Mouse (Mus musculus): ENCODE measurements around the gene Btbd18. TPM values are rescaled to one million over a fixed set of nuclear protein-coding genes. Genes with fewer than 3 reads are reported as not detected.
"Not testable (repeated sequence)": the region's sequence is repeated elsewhere in the genome, so short reads cannot be mapped to it uniquely, and the experiment has no call there.

The Btbd18 gene
- total RNA-seq, 2 experiments from 2014 or later = not detected

- intact Hi-C loops (cut with DNase I; ENCODE audit: low total_unique reads) = no loop called here
- DNase-seq = no peak
Observed at GRCm38 (mm10) chr2:84638428-84639220, 20.3 kb upstream of the Btbd18 start.

- intact Hi-C loops (cut with DNase I; ENCODE audit: low total_unique reads) = no loop called here
- no peak for DNase-seq
Observed at GRCm38 (mm10) chr2:84640833-84641232, 18.0 kb upstream of the Btbd18 start.

- intact Hi-C loops (cut with DNase I; ENCODE audit: low total_unique reads) = no loop called here
- no peak for DNase-seq
Observed at GRCm38 (mm10) chr2:84646138-84646537, 12.7 kb upstream of the Btbd18 start.

GRCm38 (mm10) chr2:84647051-84647568 is 11.8 kb upstream of the Btbd18 start:
- intact Hi-C loops (cut with DNase I; ENCODE audit: low total_unique reads) = no loop called here
- no peak for DNase-seq

- no peak for DNase-seq
- intact Hi-C loops (cut with DNase I; ENCODE audit: low total_unique reads) = no loop called here
Observed at GRCm38 (mm10) chr2:84648369-84648768, 10.5 kb upstream of the Btbd18 start.

GRCm38 (mm10) chr2:84649674-84650073 is 9.2 kb upstream of the Btbd18 start:
- intact Hi-C loops (cut with DNase I; ENCODE audit: low total_unique reads) = no loop called here
- peak; percentile 18 for DNase-seq

GRCm38 (mm10) chr2:84650464-84651195 is 8.2 kb upstream of the Btbd18 start, which contains the start of gene Ctnnd1:
TSS of gene Ctnnd1 (minus strand) at chr2:84650765.
- DNase-seq = peak; percentile 86
- intact Hi-C loops (cut with DNase I; ENCODE audit: low total_unique reads) = no loop called here

- intact Hi-C loops (cut with DNase I; ENCODE audit: low total_unique reads) = no loop called here
Observed at GRCm38 (mm10) chr2:84653354-84653753, 5.5 kb upstream of the Btbd18 start.

GRCm38 (mm10) chr2:84655864-84656263 is 3.0 kb upstream of the Btbd18 start:
- intact Hi-C loops (cut with DNase I; ENCODE audit: low total_unique reads) = loop anchor here (5.0 kb wide), 1 partner anchor 34 kb away; no protein-coding TSS in a partner anchor
- no peak for DNase-seq

More at GRCm38 (mm10) chr2:84653354-84653753, 5.5 kb upstream of the Btbd18 start:
- no peak for DNase-seq

- no peak for DNase-seq
- intact Hi-C loops (cut with DNase I; ENCODE audit: low total_unique reads) = loop anchor here (10.0 kb wide), 1 partner anchor 205 kb away; no protein-coding TSS in a partner anchor
Observed at GRCm38 (mm10) chr2:84660253-84660652, 1.4 kb downstream of the Btbd18 start.

GRCm38 (mm10) chr2:84662866-84663265 is 4.0 kb downstream of the Btbd18 start:
- DNase-seq = peak; percentile 15
- intact Hi-C loops (cut with DNase I; ENCODE audit: low total_unique reads) = loop anchor here (10.0 kb wide), 1 partner anchor 208 kb away; no protein-coding TSS in a partner anchor

- no peak for DNase-seq
- intact Hi-C loops (cut with DNase I; ENCODE audit: low total_unique reads) = loop anchor here (5.0 to 10.0 kb wide), 2 partner anchors 49 to 211 kb away; no protein-coding TSS in a partner anchor
Observed at GRCm38 (mm10) chr2:84666081-84666480, 7.2 kb downstream of the Btbd18 start.

GRCm38 (mm10) chr2:84669828-84670568 is 11.1 kb downstream of the Btbd18 start:
- intact Hi-C loops (cut with DNase I; ENCODE audit: low total_unique reads) = loop anchor here (5.0 to 10.0 kb wide), 2 partner anchors 53 to 215 kb away; no protein-coding TSS in a partner anchor
- DNase-seq = peak; percentile 16

- peak; percentile 82 for DNase-seq
- intact Hi-C loops (cut with DNase I; ENCODE audit: low total_unique reads) = no loop called here
Observed at GRCm38 (mm10) chr2:84670569-84670933, 11.7 kb downstream of the Btbd18 start, which contains the start of gene Selenoh. TSS of gene Selenoh (minus strand) at chr2:84670770.

GRCm38 (mm10) chr2:84671535-84671934 is 12.7 kb downstream of the Btbd18 start:
- intact Hi-C loops (cut with DNase I; ENCODE audit: low total_unique reads); DNase-seq: not testable (repeated sequence)

GRCm38 (mm10) chr2:84677270-84677967 is 18.5 kb downstream of the Btbd18 start:
- intact Hi-C loops (cut with DNase I; ENCODE audit: low total_unique reads) = no loop called here
- DNase-seq = no peak

GRCm38 (mm10) chr2:84677968-84678880 is 19.3 kb downstream of the Btbd18 start, which contains the start of the genes Gm28635 and Med19:
TSS of gene Gm28635 (minus strand) at chr2:84678041.
TSS of gene Med19 (plus strand) at chr2:84678402.
- intact Hi-C loops (cut with DNase I; ENCODE audit: low total_unique reads) = no loop called here
- DNase-seq = peak; percentile 91

- intact Hi-C loops (cut with DNase I; ENCODE audit: low total_unique reads) = no loop called here
- no peak for DNase-seq
Observed at GRCm38 (mm10) chr2:84679016-84679415, 20.1 kb downstream of the Btbd18 start, which contains the start of gene Tmx2. TSS of gene Tmx2 (minus strand) at chr2:84679140.

Measured in gastrocnemius, postnatal 14 days (tissue).